Mouse (Mus musculus) telencephalon, adult 2 months (tissue): Measurements from ENCODE around the gene Dcaf5.

Experiments used
- DNase-seq: peaks from one replicate; pipeline ENCODE4 v3.0.0-alpha.2; 2011; ENCODE audit warnings: low read depth, low spot score

The Dcaf5 gene

GRCm38 (mm10) chr12:80340936-80341335 is 95.5 kb downstream of the Dcaf5 start:
- peak; percentile 53 for DNase-seq

DNA sequence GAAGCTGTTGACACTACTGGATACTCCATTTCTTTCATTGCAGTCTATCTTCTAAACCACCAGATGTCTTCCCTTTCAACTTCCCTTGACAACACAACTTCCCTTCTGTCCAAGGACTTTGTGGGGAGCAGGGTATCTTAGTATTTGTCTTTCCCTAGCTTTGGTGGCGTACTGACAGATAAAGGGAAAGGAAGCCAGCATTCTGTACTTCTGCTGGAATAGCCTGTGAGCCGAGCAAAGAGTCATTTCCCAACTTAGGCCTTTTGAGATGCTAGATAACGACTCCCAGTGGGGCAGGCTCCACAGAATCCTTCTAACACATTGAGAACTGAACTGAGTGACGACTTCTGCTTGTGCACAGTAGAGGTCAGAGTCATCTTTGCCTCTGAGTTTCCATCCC is 102.2 kb downstream of the Dcaf5 start:
- DNase-seq, result no peak

- DNase-seq, result no peak
Observed at GRCm38 (mm10) chr12:80331634-80332033, 104.8 kb downstream of the Dcaf5 start.

DNA sequence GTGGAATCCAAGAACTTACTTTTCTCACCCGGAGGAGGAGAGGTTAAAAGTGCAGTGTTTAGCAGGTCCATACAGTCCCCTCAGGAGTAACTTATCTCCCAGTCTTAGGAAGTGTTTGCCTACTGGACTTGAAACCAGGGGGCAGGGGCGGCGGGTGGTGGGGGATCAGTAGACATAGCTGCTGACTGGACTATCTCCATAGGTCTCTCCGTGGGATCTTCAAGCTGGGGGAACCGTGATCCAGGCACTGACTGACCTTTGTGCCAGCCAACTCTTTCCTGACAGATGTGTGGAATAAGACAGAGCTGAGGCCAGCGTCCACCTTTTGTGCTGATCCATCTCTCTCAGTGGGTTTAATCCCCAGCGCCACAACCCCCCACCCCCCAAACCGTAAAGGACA is 105.6 kb downstream of the Dcaf5 start:
- no peak for DNase-seq

DNA sequence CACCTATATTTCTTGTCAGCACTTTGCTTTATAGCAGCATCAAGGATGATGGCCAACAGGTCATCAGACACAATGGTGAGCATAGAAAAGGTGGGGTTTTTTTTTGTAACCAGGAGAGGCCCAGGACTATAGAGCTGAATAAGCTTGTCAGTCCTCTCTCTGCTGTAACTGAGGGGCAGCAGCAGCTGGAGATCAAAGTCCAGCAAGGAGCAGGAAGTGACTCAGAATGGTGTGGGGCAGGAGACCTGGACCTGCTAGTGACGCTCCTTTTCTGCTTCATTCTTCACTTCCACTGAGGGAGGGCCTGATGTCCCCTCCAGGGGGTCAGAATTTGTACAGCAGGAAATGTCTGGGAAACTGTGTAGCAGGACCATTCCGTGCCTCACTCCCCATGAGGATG is 106.8 kb downstream of the Dcaf5 start:
- DNase-seq, result no peak

DNA sequence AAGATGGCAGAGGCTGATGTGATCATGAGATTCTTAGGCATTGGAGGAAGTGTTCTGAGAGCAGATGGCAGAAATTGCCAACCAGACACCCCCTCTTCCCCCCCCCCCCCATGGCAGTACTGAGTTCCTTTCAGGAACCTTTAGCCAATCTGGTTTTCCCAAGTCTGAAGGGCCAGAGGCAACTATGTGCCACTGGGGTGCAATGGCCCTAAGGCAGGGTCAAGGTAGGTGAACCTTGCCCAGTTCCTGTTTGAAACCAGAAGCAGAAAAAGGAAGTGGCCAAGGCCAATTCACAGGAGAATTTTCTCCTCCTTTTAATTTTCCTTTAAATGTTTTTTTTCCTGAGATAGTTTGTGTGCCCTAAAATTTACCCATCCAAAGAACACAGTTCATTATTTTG is 110.4 kb downstream of the Dcaf5 start:
- DNase-seq, result no peak

- no peak for DNase-seq
Observed at GRCm38 (mm10) chr12:80324785-80325131, 111.6 kb downstream of the Dcaf5 start.

DNA sequence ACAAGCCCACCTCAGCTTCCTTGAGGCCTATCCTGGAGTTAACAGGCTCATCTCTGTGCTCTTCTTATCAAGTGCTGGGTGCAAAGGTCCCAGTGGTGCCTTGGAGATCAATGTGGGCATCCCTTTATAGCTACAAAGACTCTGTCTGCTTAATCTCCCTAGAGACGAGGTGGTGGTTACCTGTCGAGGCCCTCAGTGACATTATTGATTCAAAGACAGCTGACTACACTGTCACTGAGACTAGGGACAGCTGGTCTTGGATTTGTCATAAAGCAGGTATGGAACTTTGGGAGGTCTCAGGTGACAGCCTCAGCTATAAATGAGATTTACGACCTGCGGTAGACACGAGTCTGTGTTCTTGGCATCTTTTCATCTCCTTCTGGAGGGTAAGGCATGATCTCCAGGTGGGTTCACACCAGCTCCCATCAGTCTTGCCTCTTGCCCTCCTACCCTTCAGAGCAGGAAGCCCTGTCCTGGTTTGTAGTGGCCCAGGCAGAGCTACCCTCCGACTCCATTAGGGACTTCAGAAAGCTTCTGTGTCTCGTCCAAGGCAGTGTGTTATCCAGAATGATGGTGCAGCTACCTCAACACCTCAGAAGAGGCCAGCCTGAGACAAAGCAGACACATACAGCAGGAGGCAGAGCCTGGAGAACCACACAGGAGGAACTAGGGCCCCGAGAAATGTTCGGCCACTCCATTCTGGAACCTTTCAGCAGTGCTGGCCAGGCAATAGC is 112.2 kb downstream of the Dcaf5 start:
- no peak for DNase-seq

DNA sequence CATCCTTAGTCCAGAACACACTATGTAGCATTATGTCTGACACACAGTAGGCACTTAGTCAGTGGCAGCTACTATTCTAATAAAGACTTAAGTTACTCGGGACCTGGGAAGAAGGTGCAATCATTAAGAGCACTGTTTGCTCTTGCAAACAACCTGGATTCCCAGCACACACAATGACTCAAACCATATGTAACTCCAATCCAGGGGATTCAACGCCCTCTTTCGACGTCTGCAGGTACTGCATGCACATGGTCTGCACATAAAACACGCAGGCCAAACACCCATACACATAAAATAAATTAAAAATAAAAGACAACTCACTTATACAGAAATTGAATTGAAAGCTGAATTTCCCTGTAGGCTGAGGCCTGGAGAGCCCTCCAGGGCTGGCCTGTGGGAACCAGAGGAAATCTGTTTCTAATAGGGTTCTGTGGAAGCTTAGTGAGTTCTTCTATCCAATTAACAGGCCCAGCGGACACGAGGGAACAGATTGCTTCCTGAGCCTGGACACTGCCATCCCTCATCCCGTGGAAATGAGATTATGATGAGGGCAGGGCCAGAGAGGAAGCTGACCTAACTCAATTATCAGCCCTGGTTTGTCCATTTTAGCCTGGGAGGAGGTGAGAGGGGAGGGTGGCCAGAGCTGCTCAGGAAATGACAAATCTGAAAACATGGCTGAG is 112.9 kb downstream of the Dcaf5 start:
- no peak for DNase-seq

DNA sequence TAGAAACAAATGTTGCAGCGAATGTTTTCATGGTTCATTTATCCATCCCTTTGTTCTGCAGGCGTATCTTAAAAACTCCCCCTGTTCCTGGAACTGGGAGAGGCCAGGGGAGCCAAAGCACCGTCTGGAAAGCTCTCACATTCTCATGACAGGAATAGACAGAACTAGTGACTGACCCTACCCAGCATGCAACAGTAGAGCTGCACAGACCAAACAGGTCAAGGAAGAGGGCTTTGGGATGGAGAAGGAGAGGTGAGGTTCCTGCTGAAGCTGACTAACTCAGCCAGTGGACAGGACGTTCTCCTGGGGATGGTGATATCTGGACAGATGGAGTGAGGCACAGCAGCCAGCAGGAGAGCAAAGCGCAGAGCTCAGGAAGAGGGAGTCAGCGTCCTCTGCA is 113.9 kb downstream of the Dcaf5 start:
- DNase-seq, result no peak

DNA sequence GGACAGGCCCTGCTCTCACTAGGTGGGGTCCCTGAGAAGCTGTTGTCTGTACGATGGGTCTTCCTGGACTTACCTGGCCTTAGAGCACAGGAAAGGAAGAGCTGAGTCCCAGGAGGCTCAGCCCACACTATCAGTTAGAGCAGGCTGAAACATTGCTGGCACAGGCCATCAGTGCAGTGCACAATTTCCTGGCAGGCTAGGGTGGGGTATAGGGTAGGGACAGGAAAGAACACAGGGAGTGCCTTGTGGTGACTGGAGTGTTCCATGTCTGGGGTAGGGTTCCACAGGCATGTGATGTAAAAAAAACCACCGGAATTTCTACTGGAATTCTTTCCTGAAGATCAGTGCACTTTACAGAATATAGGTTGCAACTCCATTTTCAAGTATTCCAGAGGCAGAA is 117.3 kb downstream of the Dcaf5 start:
- DNase-seq, result no peak

DNA sequence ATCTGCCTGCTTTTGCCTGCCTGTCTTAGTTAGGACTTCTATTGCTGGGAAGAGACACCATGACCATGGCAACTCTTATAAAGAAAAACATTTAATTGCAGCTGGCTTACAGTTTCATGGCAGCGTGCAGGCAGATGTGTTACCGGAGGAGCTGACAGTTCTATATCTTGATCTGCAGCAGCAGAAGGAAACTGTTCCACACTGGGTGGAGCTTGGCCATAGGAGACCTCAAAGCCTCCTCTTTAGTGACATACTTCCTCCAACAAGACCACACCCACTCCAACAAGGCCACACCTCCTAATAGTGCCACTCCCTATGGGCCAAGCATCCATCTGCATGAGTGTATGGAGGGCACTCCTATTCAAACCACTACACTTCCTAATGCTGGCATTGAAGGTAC is 121.1 kb downstream of the Dcaf5 start:
- no peak for DNase-seq

DNA sequence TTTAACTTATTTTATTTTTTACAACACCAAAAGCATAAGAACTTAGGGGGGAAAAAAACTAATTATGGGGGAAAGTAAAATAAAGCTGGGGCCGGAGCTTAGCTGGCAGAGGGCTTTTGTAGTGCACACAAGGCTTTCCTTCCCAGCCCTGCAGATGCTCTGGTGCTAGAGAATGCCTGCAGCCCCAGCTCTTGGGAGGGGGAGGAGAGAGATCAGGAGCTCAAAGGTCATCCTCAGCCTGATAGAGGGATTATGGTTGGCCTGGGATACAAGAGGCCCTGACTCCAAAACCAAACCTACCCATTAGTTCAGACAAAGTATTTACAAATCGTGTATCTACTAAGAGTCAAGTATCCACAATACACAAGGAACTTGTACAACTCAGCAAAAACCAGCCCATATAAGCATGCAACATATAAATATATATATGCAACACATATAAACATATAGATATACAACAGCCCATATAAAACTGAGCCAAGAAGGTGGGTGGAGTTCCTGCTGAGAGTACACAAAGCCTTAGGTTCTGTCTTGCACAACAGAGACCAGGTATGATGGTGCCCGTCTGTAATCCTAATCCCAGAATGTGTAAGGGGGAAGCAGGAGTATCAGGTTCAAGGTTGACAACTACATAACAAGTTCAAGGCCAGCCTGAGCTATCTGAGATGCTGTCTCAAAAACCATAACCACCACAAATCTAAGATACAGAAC is 124.3 kb downstream of the Dcaf5 start:
- no peak for DNase-seq

GRCm38 (mm10) chr12:80307556-80307955 is 128.8 kb downstream of the Dcaf5 start:
- no peak for DNase-seq

DNA sequence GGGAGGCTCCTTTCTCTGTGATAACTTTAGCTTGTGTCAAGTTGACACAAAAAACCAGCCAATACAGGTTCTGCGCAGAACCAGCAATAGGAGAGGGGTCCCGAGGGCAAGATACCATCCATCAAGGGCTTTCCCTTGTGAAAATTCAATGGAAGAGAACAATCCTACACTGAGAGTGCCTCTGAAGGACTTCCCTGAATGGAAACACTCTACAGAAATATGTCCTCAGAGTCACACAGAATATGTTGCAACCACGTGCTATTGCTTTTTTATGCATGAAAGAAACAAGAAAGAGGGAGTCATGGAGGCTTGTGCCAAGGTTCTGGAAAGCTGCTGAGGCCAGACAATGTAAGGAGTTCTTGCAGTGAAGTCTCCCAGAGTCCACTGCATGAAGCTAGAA is 131.9 kb downstream of the Dcaf5 start:
- no peak for DNase-seq

DNA sequence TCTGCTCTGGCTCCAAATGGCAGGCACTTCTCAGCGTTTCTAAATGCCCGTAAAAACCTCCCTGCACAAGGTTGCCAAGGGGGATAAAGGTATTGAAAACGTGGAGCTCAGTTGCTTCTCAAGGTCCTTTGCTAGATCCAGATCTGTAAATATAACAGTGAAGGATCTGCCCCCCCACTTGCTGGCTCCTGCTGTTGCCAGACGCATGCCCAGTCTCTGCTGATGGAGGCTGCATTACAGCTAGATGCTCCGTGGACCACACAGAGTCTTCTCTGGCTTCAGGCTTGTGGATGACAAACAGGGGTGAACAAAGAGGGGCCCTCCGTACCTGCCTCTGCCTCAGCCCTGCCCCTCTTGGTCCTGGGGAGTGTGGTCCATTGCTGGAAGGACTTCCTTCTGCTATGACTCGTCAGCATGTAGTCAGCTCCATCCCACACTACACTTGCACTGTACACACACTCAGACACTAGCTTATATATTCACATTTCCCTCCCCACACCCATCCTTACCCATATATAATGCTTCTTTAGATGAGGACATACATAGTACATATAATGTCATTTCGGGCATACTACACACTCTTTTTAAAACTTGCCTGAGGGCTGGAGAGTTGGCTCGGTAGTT is 135.5 kb downstream of the Dcaf5 start:
- DNase-seq, result no peak

- DNase-seq, result no peak
Observed at GRCm38 (mm10) chr12:80298714-80299113, 137.7 kb downstream of the Dcaf5 start.

DNA sequence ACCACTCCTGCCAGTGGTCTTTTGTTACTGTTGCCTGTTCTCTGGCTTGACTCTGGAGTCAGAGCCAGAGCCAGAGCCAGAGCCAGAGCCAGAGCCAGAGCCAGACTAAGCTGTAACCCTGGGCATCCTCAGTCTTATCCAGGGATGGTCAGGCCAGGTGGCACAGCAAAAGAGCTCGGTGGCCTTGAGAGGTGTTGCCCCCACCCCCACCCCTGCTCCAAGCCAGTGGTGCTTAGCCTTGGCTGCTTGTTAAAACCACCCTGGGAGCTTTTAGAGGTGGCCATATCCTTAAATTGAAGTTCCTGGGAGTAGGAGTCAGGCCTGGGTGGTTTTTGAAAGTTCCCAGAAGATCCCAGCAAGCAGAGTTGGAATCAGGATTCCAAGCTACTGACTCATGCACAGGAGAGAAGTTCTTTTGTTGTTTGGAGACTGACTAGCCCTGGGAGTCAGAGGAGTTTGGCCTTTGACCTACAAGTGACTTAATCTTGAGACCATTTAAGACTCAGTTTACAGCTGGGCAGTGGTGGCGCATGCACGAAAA is 144.4 kb downstream of the Dcaf5 start:
- DNase-seq, result no peak

DNA sequence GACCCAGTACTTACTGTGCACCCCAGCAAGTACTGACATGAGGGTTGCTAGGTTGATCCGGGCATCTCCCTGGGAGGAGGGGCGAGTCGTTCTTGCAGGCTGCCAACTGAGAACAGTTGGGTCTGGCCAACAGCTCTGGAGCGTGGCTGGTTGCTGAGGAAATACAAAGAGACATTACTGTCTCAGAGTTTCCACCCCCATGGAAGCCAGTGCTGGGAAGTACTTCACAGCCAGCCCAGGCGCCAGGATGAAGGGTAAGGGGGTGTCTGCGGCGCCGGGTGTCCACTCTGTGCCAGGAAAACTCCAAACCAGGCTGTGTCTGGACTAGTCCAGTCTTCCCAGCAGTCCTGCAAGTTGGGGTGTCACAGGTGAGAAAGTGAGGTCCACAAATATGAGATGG is 145.4 kb downstream of the Dcaf5 start:
- DNase-seq, result no peak

DNA sequence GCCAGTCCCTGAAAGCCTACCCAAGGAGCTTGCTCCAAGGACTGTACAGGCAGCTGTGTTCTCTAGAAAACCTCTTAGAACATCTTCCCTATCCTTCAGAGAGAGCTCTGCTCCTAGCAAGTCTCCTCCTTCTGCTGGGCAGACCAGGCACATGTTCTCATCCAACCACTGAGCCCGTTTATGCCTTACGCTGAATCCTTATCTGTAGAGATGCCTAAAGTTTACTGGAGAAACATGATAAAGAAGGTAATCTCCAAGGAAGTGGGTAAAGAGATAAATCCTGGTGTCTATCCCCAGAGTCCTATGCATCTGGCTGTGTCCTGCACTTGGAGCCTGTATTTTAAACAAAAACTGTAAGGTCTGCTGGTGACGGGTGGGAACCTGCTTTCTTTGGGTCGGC is 145.9 kb downstream of the Dcaf5 start:
- no peak for DNase-seq

DNA sequence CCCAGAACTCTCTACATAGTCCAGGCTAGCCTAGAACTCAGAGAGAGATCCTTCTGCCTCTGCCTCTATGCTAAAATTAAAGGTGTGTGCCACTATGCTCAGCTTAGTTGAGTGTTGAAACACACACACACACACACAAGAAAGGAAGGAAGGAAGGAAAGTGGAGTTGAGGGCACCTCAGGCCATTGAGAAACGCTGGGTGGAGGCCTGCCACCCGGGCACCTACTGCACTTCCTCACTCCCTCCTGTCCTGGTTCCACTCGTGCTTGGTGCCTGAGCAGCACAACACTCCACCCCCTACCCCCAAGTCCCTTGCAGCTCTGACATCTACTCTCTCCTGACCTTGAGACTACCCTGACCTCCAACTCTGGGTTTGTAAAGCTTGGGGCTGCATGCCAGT is 146.7 kb downstream of the Dcaf5 start:
- DNase-seq, result no peak

DNA sequence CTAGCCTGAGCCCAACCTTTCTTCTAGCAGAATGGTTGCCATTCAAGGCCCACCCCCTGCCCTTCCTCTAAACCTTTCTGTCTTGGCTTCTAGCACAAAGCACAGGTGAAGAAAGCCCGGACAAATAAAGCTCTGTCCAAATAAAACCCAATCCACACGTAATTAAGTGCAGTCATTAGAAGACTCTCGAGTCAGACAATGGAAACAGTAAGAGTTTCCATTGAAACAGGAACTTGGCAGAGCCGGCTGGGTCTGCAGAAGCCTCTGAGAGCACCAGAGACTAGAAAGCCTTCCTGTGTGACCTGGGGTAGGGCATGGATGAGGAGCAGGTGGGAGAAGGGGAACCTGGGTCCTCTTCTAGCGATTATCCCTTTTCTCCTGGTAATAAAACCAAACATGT is 150.5 kb downstream of the Dcaf5 start:
- no peak for DNase-seq
